Comparison of ENCODE assay signal across 19 mouse cellular contexts in genomic region chr8:11272205-11272604, GRCm38 (mm10). TPM values are rescaled to one million over a fixed set of nuclear protein-coding genes. Genes with fewer than 3 reads are reported as not detected.
A peak's percentile ranks its signal among the peaks of the same experiment; 100 is the strongest.
DNase-seq lines count a peak whose midpoint lies in the region; ATAC-seq and TF ChIP-seq lines count a peak whose summit lies in the region.
"Had no signal": no experiment of that assay in that cellular context is flagged by ENCODE, and none has a peak within 500 bp of the region (broad histone marks: within the 10 kb centered on the region; RNA-seq: fewer than 3 reads in every experiment).

No protein-coding gene starts in this region.

- DNase-seq in gastrocnemius, adult 2 months, result no peak
- DNase-seq in gastrocnemius, adult 8-10 months (ENCODE audit: low spot score in 2 of 2), result no peak
- no peak for DNase-seq in heart, postnatal 10 days
- no peak for DNase-seq in liver, embryonic 13.5 days
- DNase-seq in heart, postnatal 0 days (ENCODE audit: low spot score), result no peak
- DNase-seq in ovary, postnatal 10 days (ENCODE audit: low spot score), result no peak
- DNase-seq: cerebellum, adult 9-10 months; gastrocnemius, postnatal 25 days; right cerebral cortex, postnatal 14 days had no signal

- no peaks in the 10 kb centered on the region for H3K27me3 ChIP-seq in heart, embryonic 15.5 days
- no peaks in the 10 kb centered on the region for H3K27me3 ChIP-seq in liver, embryonic 13.5 days
- H3K27me3 ChIP-seq in liver, embryonic 12.5 days (replicated peaks), result 0 out of 2 replicates have a peak, but pooled peaks cover 5% of the 10 kb centered on the region
- H3K27me3 ChIP-seq in heart, postnatal 0 days (ENCODE audit: control insufficient read depth, insufficient read depth, low read length), result no peaks in the 10 kb centered on the region
- H3K27me3 ChIP-seq: embryonic facial prominence, embryonic 15.5 days; hindbrain, embryonic 12.5 days; limb, embryonic 12.5 days; neural tube, embryonic 12.5 days had no signal

- intact Hi-C loops in gastrocnemius, adult 2 months (cut with DNase I), result no loop called here
- intact Hi-C loops in heart, postnatal 10 days (cut with DNase I), result loop anchor here (10.0 kb wide), 1 partner anchor 283 kb away; the partner anchor contains the start of genes Cars2 and Ing1

- H3K9ac ChIP-seq in heart, embryonic 15.5 days, result no peak overlapping the region
- no peak overlapping the region for H3K9ac ChIP-seq in liver, embryonic 13.5 days
- no peak overlapping the region for H3K9ac ChIP-seq in liver, embryonic 12.5 days
- H3K9ac ChIP-seq in heart, postnatal 0 days (replicated peaks; ENCODE audit: low read depth, low read length), result no peak overlapping the region
- H3K9ac ChIP-seq: embryonic facial prominence, embryonic 15.5 days; hindbrain, embryonic 12.5 days; limb, embryonic 12.5 days; neural tube, embryonic 12.5 days had no signal

- H3K9me3 ChIP-seq in heart, embryonic 15.5 days (replicated peaks), result no peaks in the 10 kb centered on the region
- no peaks in the 10 kb centered on the region for H3K9me3 ChIP-seq in liver, embryonic 13.5 days (replicated peaks)
- no peaks in the 10 kb centered on the region for H3K9me3 ChIP-seq in liver, embryonic 12.5 days (replicated peaks)
- H3K9me3 ChIP-seq in heart, postnatal 0 days (replicated peaks; ENCODE audit: control insufficient read depth, low read length), result no peaks in the 10 kb centered on the region
- H3K9me3 ChIP-seq: embryonic facial prominence, embryonic 15.5 days; hindbrain, embryonic 12.5 days; limb, embryonic 12.5 days; neural tube, embryonic 12.5 days had no signal

- no peak for TF ChIP-seq EP300 in heart, postnatal 0 days (IDR thresholded peaks at IDR 0.05; ENCODE audit: low read depth)

- WGBS in heart, embryonic 15.5 days, result 58% methylated on average over 6 of the region's 6 CpGs
- WGBS in liver, embryonic 13.5 days (ENCODE audit: insufficient replicate concordance), result 41% methylated on average over 6 of the region's 6 CpGs
- 47% methylated on average over 6 of the region's 6 CpGs for WGBS in liver, embryonic 12.5 days (ENCODE audit: insufficient replicate concordance)
- 46% methylated on average over 6 of the region's 6 CpGs for WGBS in heart, postnatal 0 days

- peak overlapping the region; percentile 85 for H3K27ac ChIP-seq in gastrocnemius, adult 2 months
- H3K27ac ChIP-seq in heart, embryonic 15.5 days, result peak overlapping the region; percentile 30
- H3K27ac ChIP-seq in liver, embryonic 13.5 days, result peak overlapping the region; percentile 25; the same call in 1 of the 2 replicates
- no peak overlapping the region for H3K27ac ChIP-seq in liver, embryonic 12.5 days
- H3K27ac ChIP-seq in heart, postnatal 0 days (ENCODE audit: low read depth), result peak overlapping the region; percentile 65
- H3K27ac ChIP-seq: embryonic facial prominence, embryonic 15.5 days; hindbrain, embryonic 12.5 days; limb, embryonic 12.5 days; macrophage; neural tube, embryonic 12.5 days had no signal

- H3K4me3 ChIP-seq in gastrocnemius, adult 2 months, result no peak overlapping the region
- H3K4me3 ChIP-seq in heart, embryonic 15.5 days, result no peak overlapping the region
- H3K4me3 ChIP-seq in liver, embryonic 13.5 days (replicated peaks), result no peak overlapping the region
- no peak overlapping the region for H3K4me3 ChIP-seq in liver, embryonic 12.5 days
- H3K4me3 ChIP-seq in heart, postnatal 0 days (ENCODE audit: low read depth, low read length), result no peak overlapping the region
- H3K4me3 ChIP-seq: embryonic facial prominence, embryonic 15.5 days; hindbrain, embryonic 12.5 days; limb, embryonic 12.5 days; neural tube, embryonic 12.5 days had no signal

- peaks cover 78% of the 10 kb centered on the region for H3K4me1 ChIP-seq in heart, embryonic 15.5 days (replicated peaks)
- H3K4me1 ChIP-seq in liver, embryonic 13.5 days (replicated peaks), result no peaks in the 10 kb centered on the region; the same call in 1 of the 2 replicates
- no peaks in the 10 kb centered on the region for H3K4me1 ChIP-seq in liver, embryonic 12.5 days
- peaks cover 75% of the 10 kb centered on the region for H3K4me1 ChIP-seq in heart, postnatal 0 days (ENCODE audit: control insufficient read depth, insufficient read depth)
- H3K4me1 ChIP-seq: hindbrain, embryonic 12.5 days; neural tube, embryonic 12.5 days had no signal

- ATAC-seq in heart, embryonic 15.5 days (replicated peaks; ENCODE audit: insufficient number of reproducible peaks, insufficient read depth, low FRiP score, low read depth), result no peak
- ATAC-seq in liver, embryonic 13.5 days (ENCODE audit: low read depth), result no peak
- ATAC-seq in liver, embryonic 12.5 days, result no peak
- ATAC-seq in heart, postnatal 0 days (ENCODE audit: insufficient read depth, low read depth), result no peak
- ATAC-seq: inflammation-experienced regulatory T-cells, adult 6 months had no signal

- TF ChIP-seq CTCF in gastrocnemius, adult 2 months (IDR thresholded peaks at IDR 0.05), result no peak
- no peak for TF ChIP-seq CTCF in heart, postnatal 0 days (IDR thresholded peaks at IDR 0.05; ENCODE audit: low read depth)

- H3K36me3 ChIP-seq in heart, embryonic 15.5 days, result no peaks in the 10 kb centered on the region
- no peaks in the 10 kb centered on the region for H3K36me3 ChIP-seq in liver, embryonic 13.5 days
- H3K36me3 ChIP-seq in liver, embryonic 12.5 days, result no peaks in the 10 kb centered on the region
- no peaks in the 10 kb centered on the region for H3K36me3 ChIP-seq in heart, postnatal 0 days (replicated peaks; ENCODE audit: control insufficient read depth, insufficient read depth, low read length)
- H3K36me3 ChIP-seq: embryonic facial prominence, embryonic 15.5 days; hindbrain, embryonic 12.5 days; limb, embryonic 12.5 days; neural tube, embryonic 12.5 days had no signal

- no peak overlapping the region for H3K4me2 ChIP-seq in heart, embryonic 15.5 days
- H3K4me2 ChIP-seq in liver, embryonic 13.5 days, result no peak overlapping the region
- no peak overlapping the region for H3K4me2 ChIP-seq in liver, embryonic 12.5 days
- H3K4me2 ChIP-seq in heart, postnatal 0 days (ENCODE audit: low read depth, low read length), result no peak overlapping the region
- H3K4me2 ChIP-seq: embryonic facial prominence, embryonic 15.5 days; hindbrain, embryonic 12.5 days; limb, embryonic 12.5 days; midbrain, embryonic 11.5 days; neural tube, embryonic 12.5 days had no signal

RNA-seq across cellular contexts. Expression of gene Col4a2, which starts 40.4 kb away (rescaled TPM):
- 10 to 100 TPM; 51.3 to 69.5 TPM for total RNA-seq in gastrocnemius, adult 2 months (2021)
- 10 to 100 TPM; 17.8 to 38.4 (median 26.0) TPM for total RNA-seq in gastrocnemius, adult 8-10 months (2022)
- 89.8 and 106 TPM in 2 replicates for polyA plus RNA-seq in heart, embryonic 15.5 days (2015; fragmentation: Nextera tagmentation; extraction: Ambion mirVana)
- 100 to 1,000 TPM; 697 to 713 TPM for total RNA-seq in heart, postnatal 10 days (2021)
- 5.4 and 6.0 TPM in 2 replicates for polyA plus RNA-seq in liver, embryonic 13.5 days (2015; fragmentation: Nextera tagmentation; extraction: Ambion mirVana)
- polyA plus RNA-seq in liver, embryonic 12.5 days (2016; fragmentation: Nextera tagmentation; extraction: Ambion mirVana), result 11.8 and 12.0 TPM in 2 replicates
- total RNA-seq in heart, postnatal 0 days (2014; rRNA removed; ENCODE audit: low replicate concordance), result 315 and 329 TPM in 2 replicates
- 87.7 and 98.5 TPM in 2 replicates for polyA plus RNA-seq in heart, postnatal 0 days (2015; fragmentation: Nextera tagmentation; extraction: Ambion mirVana)
- polyA plus RNA-seq: inflammation-experienced regulatory T-cells, adult 6 months had no signal

RNA-seq across cellular contexts. Expression of gene Col4a1, which starts 40.4 kb away (rescaled TPM):
- 100 to 1,000 TPM in 1 of 2 experiments, 10 to 100 TPM in 1; 73.3 to 117 TPM for total RNA-seq in gastrocnemius, adult 2 months (2021)
- total RNA-seq in gastrocnemius, adult 8-10 months (2022), result 10 to 100 TPM; 27.4 to 61.7 (median 46.3) TPM
- 191 and 245 TPM in 2 replicates for polyA plus RNA-seq in heart, embryonic 15.5 days (2015; fragmentation: Nextera tagmentation; extraction: Ambion mirVana)
- total RNA-seq in heart, postnatal 10 days (2021), result 1,000 to 10,000 TPM; 1,260 to 1,378 TPM
- 14.3 and 18.2 TPM in 2 replicates for polyA plus RNA-seq in liver, embryonic 13.5 days (2015; fragmentation: Nextera tagmentation; extraction: Ambion mirVana)
- 28.9 and 30.9 TPM in 2 replicates for polyA plus RNA-seq in liver, embryonic 12.5 days (2016; fragmentation: Nextera tagmentation; extraction: Ambion mirVana)
- total RNA-seq in heart, postnatal 0 days (2014; rRNA removed; ENCODE audit: low replicate concordance), result 921 and 1,061 TPM in 2 replicates
- polyA plus RNA-seq in heart, postnatal 0 days (2015; fragmentation: Nextera tagmentation; extraction: Ambion mirVana), result 163 and 191 TPM in 2 replicates
- total RNA-seq: MEL had no signal
